Mouse (Mus musculus): ENCODE data around the gene Galnt9. TPM values are rescaled to one million over a fixed set of nuclear protein-coding genes. Genes with fewer than 3 reads are reported as not detected.
A peak's percentile ranks its signal among the peaks of the same experiment; 100 is the strongest.

Galnt9 gene
- 0.07 and 0.13 TPM in 2 replicates for polyA plus RNA-seq (2015; fragmentation: Nextera tagmentation; extraction: Ambion mirVana)

GRCm38 (mm10) chr5:110543951-110544690 lies at the start of gene Galnt9:
Gene Galnt9, plus strand, starts transcription at chr5:110544355.
- H3K4me1 ChIP-seq (ENCODE audit: control insufficient read depth, insufficient read depth, low read length), result peaks cover 2% of the 10 kb centered on the region; the same call in 1 of the 2 replicates
- H3K9me3 ChIP-seq (replicated peaks; ENCODE audit: control insufficient read depth, low read length), result no peaks in the 10 kb centered on the region
- H3K4me2 ChIP-seq (ENCODE audit: low read depth, low read length), result peak within 1 kb of the TSS; percentile 56
- H3K27ac ChIP-seq (ENCODE audit: low read length), result no peak within 1 kb of the TSS
- H3K27me3 ChIP-seq (ENCODE audit: control insufficient read depth, insufficient read depth, low read length), result peaks cover 60% of the 10 kb centered on the region
- H3K4me3 ChIP-seq (ENCODE audit: low read length), result peak within 1 kb of the TSS; percentile 37
- no peaks in the 10 kb centered on the region for H3K36me3 ChIP-seq (ENCODE audit: control insufficient read depth, insufficient read depth)
- peak; percentile 69 for ATAC-seq (replicated peaks; ENCODE audit: extremely low read depth, insufficient read depth, low FRiP score)
- WGBS, result under 1% methylated on average over 81 of the region's 82 CpGs
- H3K9ac ChIP-seq (ENCODE audit: low read length), result no peak within 1 kb of the TSS

GRCm38 (mm10) chr5:110494396-110494795 lies 49.8 kb upstream of the Galnt9 start:
- H3K4me2 ChIP-seq (ENCODE audit: low read depth, low read length), result no peak overlapping the region
- H3K9me3 ChIP-seq (replicated peaks; ENCODE audit: control insufficient read depth, low read length), result no peaks in the 10 kb centered on the region
- peaks cover 16% of the 10 kb centered on the region; the same call in 1 of the 2 replicates for H3K27me3 ChIP-seq (ENCODE audit: control insufficient read depth, insufficient read depth, low read length)
- H3K9ac ChIP-seq (ENCODE audit: low read length), result no peak overlapping the region
- no peaks in the 10 kb centered on the region for H3K4me1 ChIP-seq (ENCODE audit: control insufficient read depth, insufficient read depth, low read length)
- H3K27ac ChIP-seq (ENCODE audit: low read length), result no peak overlapping the region
- WGBS, result 53% methylated on average over 4 of the region's 4 CpGs
- no peak overlapping the region for H3K4me3 ChIP-seq (ENCODE audit: low read length)
- no peak for ATAC-seq (replicated peaks; ENCODE audit: extremely low read depth, insufficient read depth, low FRiP score)
- H3K36me3 ChIP-seq (ENCODE audit: control insufficient read depth, insufficient read depth), result no peaks in the 10 kb centered on the region

GRCm38 (mm10) chr5:110495051-110495450 lies 49.1 kb upstream of the Galnt9 start:
- Histone ChIP-seq H3K4me3 (ENCODE audit: low read length) (no peak overlapping the region), H3K4me2 (ENCODE audit: low read depth, low read length) (no peak overlapping the region), H3K27me3 (ENCODE audit: control insufficient read depth, insufficient read depth, low read length) (peaks cover 19% of the 10 kb centered on the region; the same call in 1 of the 2 replicates), H3K36me3 (ENCODE audit: control insufficient read depth, insufficient read depth) (no peaks in the 10 kb centered on the region), H3K9ac (ENCODE audit: low read length) (no peak overlapping the region), H3K4me1 (ENCODE audit: control insufficient read depth, insufficient read depth, low read length) (no peaks in the 10 kb centered on the region), H3K27ac (ENCODE audit: low read length) (no peak overlapping the region), H3K9me3 (replicated peaks; ENCODE audit: control insufficient read depth, low read length) (no peaks in the 10 kb centered on the region)
- no peak for ATAC-seq (replicated peaks; ENCODE audit: extremely low read depth, insufficient read depth, low FRiP score)
- WGBS, result 91% methylated on average over 6 of the region's 6 CpGs

GRCm38 (mm10) chr5:110497556-110497955 lies 46.6 kb upstream of the Galnt9 start:
- no peak overlapping the region for H3K4me2 ChIP-seq (ENCODE audit: low read depth, low read length)
- no peaks in the 10 kb centered on the region for H3K36me3 ChIP-seq (ENCODE audit: control insufficient read depth, insufficient read depth)
- H3K27ac ChIP-seq (ENCODE audit: low read length), result no peak overlapping the region
- no peak for ATAC-seq (replicated peaks; ENCODE audit: extremely low read depth, insufficient read depth, low FRiP score)
- peaks cover 19% of the 10 kb centered on the region; the same call in 1 of the 2 replicates for H3K27me3 ChIP-seq (ENCODE audit: control insufficient read depth, insufficient read depth, low read length)
- no peaks in the 10 kb centered on the region for H3K4me1 ChIP-seq (ENCODE audit: control insufficient read depth, insufficient read depth, low read length)
- no peaks in the 10 kb centered on the region for H3K9me3 ChIP-seq (replicated peaks; ENCODE audit: control insufficient read depth, low read length)
- no peak overlapping the region for H3K9ac ChIP-seq (ENCODE audit: low read length)
- 56% methylated on average over 5 of the region's 5 CpGs for WGBS
- H3K4me3 ChIP-seq (ENCODE audit: low read length), result no peak overlapping the region

- Histone ChIP-seq H3K9me3 (replicated peaks; ENCODE audit: control insufficient read depth, low read length) (no peaks in the 10 kb centered on the region), H3K27ac (ENCODE audit: low read length) (no peak overlapping the region), H3K4me1 (ENCODE audit: control insufficient read depth, insufficient read depth, low read length) (no peaks in the 10 kb centered on the region), H3K4me3 (ENCODE audit: low read length) (no peak overlapping the region), H3K9ac (ENCODE audit: low read length) (no peak overlapping the region), H3K36me3 (ENCODE audit: control insufficient read depth, insufficient read depth) (no peaks in the 10 kb centered on the region), H3K4me2 (ENCODE audit: low read depth, low read length) (no peak overlapping the region), H3K27me3 (ENCODE audit: control insufficient read depth, insufficient read depth, low read length) (peaks cover 19% of the 10 kb centered on the region; the same call in 1 of the 2 replicates)
- no peak for ATAC-seq (replicated peaks; ENCODE audit: extremely low read depth, insufficient read depth, low FRiP score)
- 63% methylated on average over 10 of the region's 10 CpGs for WGBS
Measured at GRCm38 (mm10) chr5:110498071-110498470, 46.1 kb upstream of the Galnt9 start.

GRCm38 (mm10) chr5:110500233-110500632 lies 43.9 kb upstream of the Galnt9 start:
- WGBS, result 38% methylated on average over 4 of the region's 4 CpGs

GRCm38 (mm10) chr5:110503361-110503760 lies 40.8 kb upstream of the Galnt9 start:
- H3K4me1 ChIP-seq (ENCODE audit: control insufficient read depth, insufficient read depth, low read length), result peaks cover 3% of the 10 kb centered on the region; the same call in 1 of the 2 replicates
- no peak overlapping the region for H3K27ac ChIP-seq (ENCODE audit: low read length)
- no peak for ATAC-seq (replicated peaks; ENCODE audit: extremely low read depth, insufficient read depth, low FRiP score)
- H3K9me3 ChIP-seq (replicated peaks; ENCODE audit: control insufficient read depth, low read length), result no peaks in the 10 kb centered on the region
- 86% methylated on average over 3 of the region's 3 CpGs for WGBS
- H3K27me3 ChIP-seq (ENCODE audit: control insufficient read depth, insufficient read depth, low read length), result peaks cover 9% of the 10 kb centered on the region; the same call in 1 of the 2 replicates
- H3K4me2 ChIP-seq (ENCODE audit: low read depth, low read length), result no peak overlapping the region
- H3K4me3 ChIP-seq (ENCODE audit: low read length), result no peak overlapping the region
- no peaks in the 10 kb centered on the region for H3K36me3 ChIP-seq (ENCODE audit: control insufficient read depth, insufficient read depth)
- H3K9ac ChIP-seq (ENCODE audit: low read length), result no peak overlapping the region

More at GRCm38 (mm10) chr5:110500233-110500632, 43.9 kb upstream of the Galnt9 start:
- no peak for ATAC-seq (replicated peaks; ENCODE audit: extremely low read depth, insufficient read depth, low FRiP score)
- Histone ChIP-seq H3K4me2 (ENCODE audit: low read depth, low read length) (no peak overlapping the region), H3K9me3 (replicated peaks; ENCODE audit: control insufficient read depth, low read length) (no peaks in the 10 kb centered on the region), H3K4me3 (ENCODE audit: low read length) (no peak overlapping the region), H3K9ac (ENCODE audit: low read length) (no peak overlapping the region), H3K36me3 (ENCODE audit: control insufficient read depth, insufficient read depth) (no peaks in the 10 kb centered on the region), H3K27me3 (ENCODE audit: control insufficient read depth, insufficient read depth, low read length) (peaks cover 19% of the 10 kb centered on the region; the same call in 1 of the 2 replicates), H3K4me1 (ENCODE audit: control insufficient read depth, insufficient read depth, low read length) (no peaks in the 10 kb centered on the region), H3K27ac (ENCODE audit: low read length) (no peak overlapping the region)

- Histone ChIP-seq H3K27me3 (ENCODE audit: control insufficient read depth, insufficient read depth, low read length) (0 out of 2 replicates have a peak, but pooled peaks cover 2% of the 10 kb centered on the region), H3K4me2 (ENCODE audit: low read depth, low read length) (no peak overlapping the region), H3K4me3 (ENCODE audit: low read length) (no peak overlapping the region), H3K27ac (ENCODE audit: low read length) (no peak overlapping the region), H3K36me3 (ENCODE audit: control insufficient read depth, insufficient read depth) (no peaks in the 10 kb centered on the region), H3K4me1 (ENCODE audit: control insufficient read depth, insufficient read depth, low read length) (peaks cover 3% of the 10 kb centered on the region; the same call in 1 of the 2 replicates), H3K9ac (ENCODE audit: low read length) (no peak overlapping the region), H3K9me3 (replicated peaks; ENCODE audit: control insufficient read depth, low read length) (no peaks in the 10 kb centered on the region)
- 48% methylated on average over 10 of the region's 10 CpGs for WGBS
- ATAC-seq (replicated peaks; ENCODE audit: extremely low read depth, insufficient read depth, low FRiP score), result no peak
Measured at GRCm38 (mm10) chr5:110505611-110506294, 38.4 kb upstream of the Galnt9 start.

- Histone ChIP-seq H3K36me3 (ENCODE audit: control insufficient read depth, insufficient read depth) (no peaks in the 10 kb centered on the region), H3K9me3 (replicated peaks; ENCODE audit: control insufficient read depth, low read length) (no peaks in the 10 kb centered on the region), H3K4me2 (ENCODE audit: low read depth, low read length) (no peak overlapping the region), H3K27me3 (ENCODE audit: control insufficient read depth, insufficient read depth, low read length) (0 out of 2 replicates have a peak, but pooled peaks cover 2% of the 10 kb centered on the region), H3K27ac (ENCODE audit: low read length) (no peak overlapping the region), H3K4me1 (ENCODE audit: control insufficient read depth, insufficient read depth, low read length) (peaks cover 3% of the 10 kb centered on the region; the same call in 1 of the 2 replicates), H3K9ac (ENCODE audit: low read length) (no peak overlapping the region), H3K4me3 (ENCODE audit: low read length) (no peak overlapping the region)
- 57% methylated on average over 8 of the region's 8 CpGs for WGBS
- ATAC-seq (replicated peaks; ENCODE audit: extremely low read depth, insufficient read depth, low FRiP score), result no peak
Measured at GRCm38 (mm10) chr5:110506295-110506616, 37.9 kb upstream of the Galnt9 start.

Data from heart, embryonic 16.5 days (tissue).